Mouse (Mus musculus): Measurements from ENCODE around the gene Srcin1.

Srcin1 gene

DNA sequence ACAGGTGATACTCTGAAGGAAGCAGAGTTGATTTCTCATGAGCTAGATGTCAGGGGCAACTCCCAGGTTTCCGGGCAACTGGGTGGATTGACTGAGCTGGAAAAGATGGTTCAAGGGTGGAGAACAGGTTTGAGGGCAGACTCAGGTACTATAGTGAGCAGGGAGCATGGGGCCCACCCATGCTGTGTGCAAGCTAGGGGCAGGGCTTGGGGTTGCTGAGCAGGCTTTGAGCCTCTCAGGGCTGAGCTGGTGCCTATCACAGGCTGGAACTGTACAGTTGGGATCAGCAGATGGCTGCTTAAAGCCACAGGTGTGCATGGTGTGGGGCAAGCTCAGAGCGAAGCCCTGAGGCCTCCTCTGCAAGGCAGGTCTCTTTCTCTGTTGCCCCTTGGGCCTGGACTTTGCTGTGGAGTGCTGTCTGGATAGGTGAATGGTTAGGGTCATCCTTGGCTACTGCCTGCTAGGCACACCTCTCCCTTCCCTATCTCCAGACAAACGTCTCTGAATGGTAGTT is 114.6 kb downstream of the Srcin1 start:
- DNase-seq, result peak in 1 of 2 experiments; percentile 17
